Mouse (Mus musculus): ENCODE measurements around the gene Prdx5. TPM values are rescaled to one million over a fixed set of nuclear protein-coding genes. Genes with fewer than 3 reads are reported as not detected.
"Not testable (repeated sequence)": the region's sequence is repeated elsewhere in the genome, so short reads cannot be mapped to it uniquely, and the experiment has no call there.

Prdx5 gene
- polyA plus RNA-seq, 1 experiment from 2014 or later: 177 TPM

DNA sequence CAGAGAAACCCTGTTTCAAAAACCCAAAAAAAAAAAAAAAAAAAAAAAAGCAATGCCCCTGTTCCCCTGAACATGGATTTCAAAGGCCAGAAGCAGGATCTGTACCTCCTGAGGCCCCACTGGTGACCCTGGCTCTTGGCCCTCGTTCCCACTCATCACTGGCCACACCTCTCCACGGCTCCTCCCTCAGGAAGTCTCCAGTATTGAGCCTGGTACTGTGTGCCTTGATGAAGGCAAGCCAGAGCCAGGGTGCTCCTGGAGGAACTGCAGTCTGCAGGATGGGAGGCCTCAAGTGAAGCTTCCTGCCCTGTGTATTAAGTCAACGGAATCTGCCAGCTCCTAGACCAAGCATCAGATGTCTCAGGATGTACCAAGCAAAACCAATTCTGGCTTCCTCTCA, 3.7 kb downstream of the Prdx5 start:
- Histone ChIP-seq H3K27ac (ENCODE audit: low read depth, low read length) (no peak overlapping the region), H3K4me2 (replicated peaks; ENCODE audit: low read depth, low read length) (no peak overlapping the region), H3K4me3 (ENCODE audit: low read length) (no peak overlapping the region), H3K4me1 (ENCODE audit: control insufficient read depth, insufficient read depth, low read length) (peaks cover 18% of the 10 kb centered on the region; the same call in 1 of the 2 replicates), H3K36me3 (ENCODE audit: control insufficient read depth, insufficient read depth, low read length) (peaks cover 26% of the 10 kb centered on the region), H3K27me3 (ENCODE audit: control insufficient read depth, insufficient read depth, low read length) (no peaks in the 10 kb centered on the region), H3K9me3 (ENCODE audit: control insufficient read depth, low read length) (no peaks in the 10 kb centered on the region), H3K9ac (ENCODE audit: low read depth, low read length) (no peak overlapping the region)
- 88% methylated on average over 3 of the region's 3 CpGs for WGBS
- ATAC-seq (ENCODE audit: low FRiP score, low TSS enrichment): no peak

DNA sequence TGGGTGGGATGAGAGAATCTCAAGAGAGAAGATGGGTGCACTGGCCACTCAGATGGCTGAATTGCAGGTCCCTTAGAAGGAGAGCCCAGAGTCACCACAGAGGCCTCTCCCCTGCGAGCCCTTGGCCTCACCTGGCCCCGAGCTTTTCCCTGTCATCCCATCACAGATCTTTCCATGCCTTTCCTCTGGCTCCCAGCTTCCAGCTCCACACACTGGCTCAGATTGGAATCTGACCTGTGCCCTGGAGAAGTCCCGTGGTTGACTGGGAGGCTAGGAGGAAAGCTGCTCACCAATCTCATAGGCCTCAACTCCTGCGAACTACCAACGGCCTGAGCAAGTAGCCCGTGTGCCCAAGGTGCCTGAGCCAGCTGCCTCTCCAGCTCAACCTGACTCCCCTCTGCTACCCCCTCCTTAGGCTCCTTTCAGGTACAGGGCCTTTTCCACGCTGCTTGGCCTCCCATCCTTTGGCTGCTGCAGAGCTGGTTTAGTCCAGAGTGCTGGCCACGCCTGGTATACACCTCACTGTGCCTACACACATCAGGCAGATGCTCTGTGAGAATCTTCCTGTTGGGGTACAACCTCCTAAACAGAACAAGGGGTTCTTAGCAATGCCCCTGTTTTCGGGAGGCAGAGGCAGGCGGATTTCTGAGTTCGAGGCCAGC, 4.3 kb downstream of the Prdx5 start:
- no peak overlapping the region for H3K27ac ChIP-seq (ENCODE audit: low read depth, low read length)
- peaks cover 23% of the 10 kb centered on the region for H3K36me3 ChIP-seq (ENCODE audit: control insufficient read depth, insufficient read depth, low read length)
- no peak for ATAC-seq (ENCODE audit: low FRiP score, low TSS enrichment)
- H3K4me1 ChIP-seq (ENCODE audit: control insufficient read depth, insufficient read depth, low read length): peaks cover 13% of the 10 kb centered on the region; the same call in 1 of the 2 replicates
- WGBS: 92% methylated on average over 11 of the region's 11 CpGs
- H3K4me3 ChIP-seq (ENCODE audit: low read length): no peak overlapping the region
- H3K4me2 ChIP-seq (replicated peaks; ENCODE audit: low read depth, low read length): no peak overlapping the region
- H3K27me3 ChIP-seq (ENCODE audit: control insufficient read depth, insufficient read depth, low read length): no peaks in the 10 kb centered on the region
- no peak overlapping the region for H3K9ac ChIP-seq (ENCODE audit: low read depth, low read length)
- H3K9me3 ChIP-seq (ENCODE audit: control insufficient read depth, low read length): no peaks in the 10 kb centered on the region

DNA sequence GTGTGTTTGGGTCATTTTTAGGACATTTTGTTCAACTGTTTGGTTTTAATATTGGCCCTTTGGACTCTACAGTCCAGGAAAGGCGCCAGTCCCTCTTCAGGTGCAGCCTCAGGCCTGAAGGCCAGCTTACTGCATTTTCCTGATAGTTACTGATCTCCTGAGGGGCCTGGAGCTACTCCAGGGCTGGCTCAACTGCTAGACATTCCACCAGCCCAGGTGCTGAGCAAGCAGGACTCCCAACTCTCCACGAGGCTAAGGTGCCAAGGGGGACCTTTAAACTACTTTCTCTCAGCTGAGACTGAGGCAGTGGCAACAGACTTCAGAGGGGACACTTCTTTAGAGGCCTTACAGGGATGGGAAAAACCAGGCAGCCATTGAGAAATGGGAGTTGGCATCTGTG, 5.1 kb downstream of the Prdx5 start:
- Histone ChIP-seq H3K9me3 (ENCODE audit: control insufficient read depth, low read length) (no peaks in the 10 kb centered on the region), H3K9ac (ENCODE audit: low read depth, low read length) (no peak overlapping the region), H3K4me3 (ENCODE audit: low read length) (no peak overlapping the region), H3K4me1 (ENCODE audit: control insufficient read depth, insufficient read depth, low read length) (peaks cover 13% of the 10 kb centered on the region; the same call in 1 of the 2 replicates), H3K27me3 (ENCODE audit: control insufficient read depth, insufficient read depth, low read length) (no peaks in the 10 kb centered on the region), H3K4me2 (replicated peaks; ENCODE audit: low read depth, low read length) (no peak overlapping the region), H3K36me3 (ENCODE audit: control insufficient read depth, insufficient read depth, low read length) (peaks cover 23% of the 10 kb centered on the region), H3K27ac (ENCODE audit: low read depth, low read length) (no peak overlapping the region)
- no peak for ATAC-seq (ENCODE audit: low FRiP score, low TSS enrichment)
- WGBS: 72% methylated on average over 2 of the region's 2 CpGs

DNA sequence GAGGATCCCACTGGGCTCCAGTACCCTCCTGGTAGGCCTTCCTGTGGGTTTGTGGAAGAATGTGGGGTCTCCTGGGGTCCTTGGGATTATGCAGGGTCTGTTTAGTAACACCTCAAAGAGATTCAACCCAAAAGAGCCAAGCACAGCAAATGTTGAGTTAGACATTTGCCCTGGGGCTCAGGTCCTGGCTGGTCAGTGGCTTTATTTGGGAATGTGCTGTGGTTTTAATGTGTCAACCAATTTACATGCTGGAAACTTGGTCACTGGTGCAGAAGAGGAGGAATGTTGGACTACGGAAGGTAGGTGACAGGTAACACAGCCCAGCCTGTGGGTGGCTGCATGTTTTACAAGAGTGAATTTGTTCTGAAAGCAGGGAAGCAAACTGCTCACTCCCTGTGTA, 6.9 kb downstream of the Prdx5 start:
- no peak overlapping the region for H3K27ac ChIP-seq (ENCODE audit: low read depth, low read length)
- H3K9ac ChIP-seq (ENCODE audit: low read depth, low read length): no peak overlapping the region
- H3K27me3 ChIP-seq (ENCODE audit: control insufficient read depth, insufficient read depth, low read length): no peaks in the 10 kb centered on the region; the same call in 1 of the 2 replicates
- 86% methylated on average over 1 of the region's 1 CpGs for WGBS
- no peak overlapping the region for H3K4me2 ChIP-seq (replicated peaks; ENCODE audit: low read depth, low read length)
- no peaks in the 10 kb centered on the region for H3K9me3 ChIP-seq (ENCODE audit: control insufficient read depth, low read length)
- ATAC-seq (ENCODE audit: low FRiP score, low TSS enrichment): no peak
- peaks cover 23% of the 10 kb centered on the region for H3K36me3 ChIP-seq (ENCODE audit: control insufficient read depth, insufficient read depth, low read length)
- no peak overlapping the region for H3K4me3 ChIP-seq (ENCODE audit: low read length)
- H3K4me1 ChIP-seq (ENCODE audit: control insufficient read depth, insufficient read depth, low read length): peaks cover 6% of the 10 kb centered on the region; the same call in 1 of the 2 replicates

DNA sequence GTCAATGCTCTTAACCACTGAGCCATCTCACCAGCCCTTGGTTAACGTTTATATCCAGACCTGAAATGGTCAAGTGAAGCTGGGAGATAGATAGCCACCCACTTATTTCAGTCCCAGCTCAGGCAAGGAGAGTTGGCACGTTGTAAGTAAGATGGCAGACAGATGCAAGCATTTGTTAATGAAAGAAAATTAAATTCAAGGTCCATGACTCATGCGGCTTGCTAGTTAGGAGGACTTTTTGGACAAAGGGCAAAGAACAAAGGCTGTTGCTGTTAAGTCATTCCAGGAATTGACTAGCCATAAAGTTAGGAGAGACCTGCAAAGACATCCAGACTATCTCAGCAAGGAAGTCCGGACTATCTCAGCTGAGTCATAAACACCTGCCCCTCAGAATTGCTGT, 10.3 kb downstream of the Prdx5 start:
- Histone ChIP-seq H3K4me2 (replicated peaks; ENCODE audit: low read depth, low read length) (no peak overlapping the region), H3K36me3 (ENCODE audit: control insufficient read depth, insufficient read depth, low read length) (no peaks in the 10 kb centered on the region; the same call in 1 of the 2 replicates), H3K9ac (ENCODE audit: low read depth, low read length) (no peak overlapping the region), H3K4me1 (ENCODE audit: control insufficient read depth, insufficient read depth, low read length) (no peaks in the 10 kb centered on the region), H3K4me3 (ENCODE audit: low read length) (no peak overlapping the region), H3K9me3 (ENCODE audit: control insufficient read depth, low read length) (no peaks in the 10 kb centered on the region), H3K27ac (ENCODE audit: low read depth, low read length) (no peak overlapping the region), H3K27me3 (ENCODE audit: control insufficient read depth, insufficient read depth, low read length) (no peaks in the 10 kb centered on the region; the same call in 1 of the 2 replicates)
- ATAC-seq (ENCODE audit: low FRiP score, low TSS enrichment): no peak
- WGBS: 82% methylated on average over 4 of the region's 4 CpGs

DNA sequence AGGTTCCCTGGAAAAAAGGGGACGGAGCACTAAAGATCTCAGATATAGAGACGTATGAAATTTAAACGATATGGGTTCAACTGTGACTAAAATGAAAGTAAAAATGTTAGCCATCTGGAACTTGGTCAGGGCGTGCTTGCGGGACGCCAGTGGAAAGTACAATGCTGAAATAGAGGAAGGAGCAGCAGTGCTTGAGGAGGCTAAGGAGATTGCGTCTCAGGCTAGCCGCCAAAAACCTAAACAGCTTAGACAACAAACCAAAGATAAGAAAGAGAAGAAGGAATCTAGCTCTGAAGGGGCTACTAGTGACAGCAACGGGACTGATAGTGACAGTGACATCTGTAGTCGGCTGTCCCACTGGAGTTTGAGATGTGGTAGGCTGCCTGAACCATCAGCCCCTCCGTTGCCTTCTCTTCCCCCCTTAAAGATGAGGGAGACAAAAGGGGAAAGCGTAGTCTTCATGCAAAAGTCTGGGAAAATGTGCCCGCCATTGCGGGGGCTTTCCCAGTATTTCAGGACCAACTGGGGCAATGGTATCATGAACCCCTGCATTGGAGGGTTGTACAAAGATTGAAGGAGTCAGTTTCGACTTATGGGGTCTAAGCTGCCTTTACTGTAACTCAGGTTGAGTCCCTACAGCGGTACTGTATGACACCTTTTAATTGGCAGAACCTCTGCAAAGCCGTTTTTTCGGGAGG, 14.1 kb downstream of the Prdx5 start:
- H3K4me1 ChIP-seq (ENCODE audit: control insufficient read depth, insufficient read depth, low read length); H3K9ac ChIP-seq (ENCODE audit: low read depth, low read length); H3K9me3 ChIP-seq (ENCODE audit: control insufficient read depth, low read length); H3K4me2 ChIP-seq (replicated peaks; ENCODE audit: low read depth, low read length); H3K27ac ChIP-seq (ENCODE audit: low read depth, low read length); H3K4me3 ChIP-seq (ENCODE audit: low read length); ATAC-seq (ENCODE audit: low FRiP score, low TSS enrichment); H3K36me3 ChIP-seq (ENCODE audit: control insufficient read depth, insufficient read depth, low read length); H3K27me3 ChIP-seq (ENCODE audit: control insufficient read depth, insufficient read depth, low read length): not testable (repeated sequence)
- WGBS: 93% methylated on average over 18 of the region's 18 CpGs

DNA sequence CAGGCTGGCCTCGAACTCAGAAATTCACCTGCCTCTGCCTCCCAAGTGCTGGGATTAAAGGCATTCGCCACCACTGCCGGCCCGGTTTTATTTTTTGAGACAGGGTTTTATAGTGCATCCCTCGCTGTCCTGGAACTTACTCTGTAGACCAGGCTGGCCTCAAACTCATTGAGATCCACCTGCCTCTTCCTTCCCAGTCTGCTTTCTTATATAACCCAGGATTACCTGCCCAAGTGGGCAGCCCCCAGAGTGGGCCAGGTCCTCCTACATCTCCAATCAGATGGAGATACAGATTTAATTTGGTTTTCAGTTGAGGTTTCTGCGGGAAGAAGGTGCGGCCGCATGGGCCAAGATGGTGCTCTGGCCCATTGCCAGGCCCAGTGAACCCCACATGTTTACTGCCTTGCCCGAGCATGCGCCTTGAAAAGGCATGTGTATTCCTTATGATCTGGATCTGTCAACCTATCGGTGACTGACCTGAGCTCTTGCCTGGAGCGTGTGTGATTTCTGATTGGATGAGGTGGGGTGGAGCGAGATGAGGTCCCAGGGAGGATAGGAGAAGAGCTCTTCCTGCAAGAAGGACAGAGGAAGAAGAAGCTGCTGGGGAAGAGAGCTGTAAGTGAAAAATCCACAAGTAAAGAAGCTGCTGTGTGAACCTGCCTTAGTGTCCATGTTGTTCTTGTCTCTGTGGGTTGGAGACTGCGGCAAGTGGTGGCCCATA, 16.0 kb downstream of the Prdx5 start:
- Histone ChIP-seq H3K4me1 (ENCODE audit: control insufficient read depth, insufficient read depth, low read length) (no peaks in the 10 kb centered on the region), H3K4me3 (ENCODE audit: low read length) (no peak overlapping the region), H3K9ac (ENCODE audit: low read depth, low read length) (no peak overlapping the region), H3K4me2 (replicated peaks; ENCODE audit: low read depth, low read length) (no peak overlapping the region), H3K36me3 (ENCODE audit: control insufficient read depth, insufficient read depth, low read length) (no peaks in the 10 kb centered on the region), H3K27me3 (ENCODE audit: control insufficient read depth, insufficient read depth, low read length) (no peaks in the 10 kb centered on the region; the same call in 1 of the 2 replicates), H3K9me3 (ENCODE audit: control insufficient read depth, low read length) (no peaks in the 10 kb centered on the region), H3K27ac (ENCODE audit: low read depth, low read length) (no peak overlapping the region)
- no peak for ATAC-seq (ENCODE audit: low FRiP score, low TSS enrichment)
- 95% methylated on average over 14 of the region's 14 CpGs for WGBS

DNA sequence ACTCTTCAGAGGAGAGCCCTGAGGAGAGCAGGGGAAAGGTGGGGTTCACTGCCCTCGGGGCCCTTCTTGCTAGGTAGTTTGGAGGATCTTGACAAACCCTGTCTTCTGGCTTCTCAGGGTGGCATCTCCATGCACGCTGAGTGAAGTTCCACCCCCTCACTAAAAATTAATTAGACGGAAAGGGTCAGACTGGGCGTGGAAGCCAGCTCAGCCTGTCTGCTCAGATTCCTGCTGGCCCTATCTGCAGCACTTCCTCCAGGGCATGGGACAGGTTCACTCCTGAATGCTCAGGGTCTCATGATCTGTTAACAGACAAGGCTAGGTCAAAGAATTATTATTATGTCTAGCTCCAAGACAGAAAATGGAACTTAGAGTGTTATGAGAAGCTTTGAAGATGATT, 17.4 kb downstream of the Prdx5 start:
- WGBS: 34% methylated on average over 4 of the region's 4 CpGs
- ATAC-seq (ENCODE audit: low FRiP score, low TSS enrichment): no peak
- no peak overlapping the region for H3K4me2 ChIP-seq (replicated peaks; ENCODE audit: low read depth, low read length)
- no peak overlapping the region for H3K9ac ChIP-seq (ENCODE audit: low read depth, low read length)
- no peaks in the 10 kb centered on the region for H3K4me1 ChIP-seq (ENCODE audit: control insufficient read depth, insufficient read depth, low read length)
- H3K9me3 ChIP-seq (ENCODE audit: control insufficient read depth, low read length): no peaks in the 10 kb centered on the region
- H3K27ac ChIP-seq (ENCODE audit: low read depth, low read length): no peak overlapping the region
- H3K27me3 ChIP-seq (ENCODE audit: control insufficient read depth, insufficient read depth, low read length): no peaks in the 10 kb centered on the region
- H3K36me3 ChIP-seq (ENCODE audit: control insufficient read depth, insufficient read depth, low read length): no peaks in the 10 kb centered on the region
- H3K4me3 ChIP-seq (ENCODE audit: low read length): no peak overlapping the region

DNA sequence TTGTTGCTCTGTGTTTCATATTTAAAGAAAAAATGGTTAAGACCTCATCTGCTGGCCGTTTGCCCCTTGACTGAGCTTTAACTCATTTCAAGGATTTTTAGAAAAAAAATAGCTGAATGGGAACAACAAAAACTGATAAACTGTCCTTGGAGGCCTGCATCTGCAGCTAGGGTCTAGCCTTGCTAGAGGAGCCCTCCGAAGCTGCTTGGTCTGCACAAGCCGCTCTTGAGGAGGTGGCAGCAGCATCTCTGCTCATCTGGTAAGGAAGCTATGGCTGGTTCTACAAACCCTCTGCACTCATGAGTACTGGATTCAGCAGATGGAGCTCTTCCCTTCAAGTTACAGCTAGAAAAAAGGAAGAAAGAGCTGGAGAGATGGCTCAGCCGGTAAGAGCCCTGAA, 31.9 kb downstream of the Prdx5 start:
- no peak overlapping the region for H3K27ac ChIP-seq (ENCODE audit: low read depth, low read length)
- H3K36me3 ChIP-seq (ENCODE audit: control insufficient read depth, insufficient read depth, low read length): no peaks in the 10 kb centered on the region
- H3K27me3 ChIP-seq (ENCODE audit: control insufficient read depth, insufficient read depth, low read length): no peaks in the 10 kb centered on the region
- no peak overlapping the region for H3K4me2 ChIP-seq (replicated peaks; ENCODE audit: low read depth, low read length)
- H3K4me3 ChIP-seq (ENCODE audit: low read length): no peak overlapping the region
- ATAC-seq (ENCODE audit: low FRiP score, low TSS enrichment): no peak
- no peak overlapping the region for H3K9ac ChIP-seq (ENCODE audit: low read depth, low read length)
- WGBS: 90% methylated on average over 4 of the region's 4 CpGs
- H3K4me1 ChIP-seq (ENCODE audit: control insufficient read depth, insufficient read depth, low read length): no peaks in the 10 kb centered on the region
- peaks cover 3% of the 10 kb centered on the region; the same call in 1 of the 2 replicates for H3K9me3 ChIP-seq (ENCODE audit: control insufficient read depth, low read length)

Measured in kidney, embryonic 14.5 days (tissue).